Mouse (Mus musculus) ES-E14 (cell line): ENCODE results near the gene Plxna2. TPM values are rescaled to one million over a fixed set of nuclear protein-coding genes. Genes with fewer than 3 reads are reported as not detected.

Experiments used
- DNase-seq: peaks from one replicate; pipeline ENCODE4 v3.0.0-alpha.2; 2013; ENCODE audit warnings: low read depth, low spot score
- H3K27ac ChIP-seq: 2 replicates; pipeline ENCODE4 v1.5.1; 2012; ENCODE audit warnings: low read depth, mild to moderate bottlenecking, low read length, moderate library complexity, mixed read lengths; ENCODE audit not compliant: poor library complexity, insufficient read depth, severe bottlenecking
- H3K36me3 ChIP-seq: 2 replicates; pipeline ENCODE4 v1.6.1; 2012; ENCODE audit warnings: mild to moderate bottlenecking, low read length, moderate library complexity, mixed read lengths; ENCODE audit not compliant: control insufficient read depth, poor library complexity, insufficient read depth, severe bottlenecking
- H3K4me1 ChIP-seq, 2 experiments: fragments of 150-350 bp in 1 of 2; sonication (generic) in 1 of 2; 2 replicates each; pipeline ENCODE4 v1.6.1; 2012; ENCODE audit warnings: low read length in 2 of 2, mild to moderate bottlenecking in 1 of 2, mixed read lengths in 1 of 2; ENCODE audit not compliant: control insufficient read depth in 2 of 2, insufficient read depth in 2 of 2, poor library complexity in 1 of 2
- H3K4me3 ChIP-seq, 2 experiments: fragments of 150-350 bp in 1 of 2; sonication (generic) in 1 of 2; 2 replicates each; pipeline ENCODE4 v1.5.1; 2012; ENCODE audit warnings: low read length in 2 of 2, low read depth in 1 of 2, mild to moderate bottlenecking in 1 of 2, mixed read lengths in 1 of 2; ENCODE audit not compliant: insufficient read depth in 1 of 2, poor library complexity in 1 of 2, severe bottlenecking in 1 of 2
- H3K9ac ChIP-seq: 2 replicates; pipeline ENCODE4 v1.6.1; 2012; ENCODE audit warnings: low read depth, mild to moderate bottlenecking, low read length, mixed read lengths; ENCODE audit not compliant: poor library complexity, insufficient read depth, severe bottlenecking
- H3K9me3 ChIP-seq: fragments of 150-350 bp; sonication (generic); 2 replicates; pipeline ENCODE4 v1.6.1; 2012; ENCODE audit warnings: low read depth, mild to moderate bottlenecking, low read length; ENCODE audit not compliant: control insufficient read depth, insufficient read depth
- CHD2 ChIP-seq: IDR thresholded peaks from 2 replicates; pipeline ENCODE4 v1.6.1; 2014; ENCODE audit warnings: mild to moderate bottlenecking, low read depth, low read length, inconsistent platforms
- HCFC1 ChIP-seq: IDR thresholded peaks from 2 replicates; pipeline ENCODE4 v1.6.1; 2012; ENCODE audit warnings: low read length, inconsistent platforms, borderline replicate concordance; ENCODE audit not compliant: insufficient read depth
- MAFK ChIP-seq: IDR thresholded peaks from 2 replicates; pipeline ENCODE4 v1.6.1; 2014; ENCODE audit warnings: mild to moderate bottlenecking, low read depth, low read length, inconsistent platforms; ENCODE audit not compliant: insufficient read depth
- ZC3H11A ChIP-seq: IDR thresholded peaks from 2 replicates; pipeline ENCODE4 v1.6.1; 2012; ENCODE audit warnings: low read depth, mild to moderate bottlenecking, inconsistent platforms, low read length, borderline replicate concordance
- ZNF384 ChIP-seq: IDR thresholded peaks from 2 replicates; pipeline ENCODE4 v1.6.1; 2012; ENCODE audit warnings: low read depth, low read length, inconsistent platforms
- in situ Hi-C, 2 experiments: fragments of 600-800 bp; cut with MboI; formaldehyde crosslinking; loops; one replicate each; pipeline ENCODE4 v1.15.1; 2025; ENCODE audit warnings: low sequenced_read_pairs in 2 of 2, inconsistent platforms in 1 of 2; ENCODE audit not compliant: unreplicated experiment in 2 of 2
- total RNA-seq: library from RNA; depleted of rRNA; stranded (reverse); fragments of 300-350 nt; gene quantifications from 2 replicates; pipeline ENCODE4 v1.2.3, GENCODE M21; 2012

Gene Plxna2
- total RNA-seq, 1 experiment, result 3.9 TPM

- Histone ChIP-seq H3K4me1 (no peaks in the 10 kb centered on the region), H3K27ac (no peak overlapping the region), H3K9ac (no peak overlapping the region), H3K9me3 (no peaks in the 10 kb centered on the region), H3K36me3 (no peaks in the 10 kb centered on the region), H3K4me3 (no peak overlapping the region)
- no peak for DNase-seq
- no peak for TF ChIP-seq ZNF384
- no peak for TF ChIP-seq ZC3H11A
- no peak for TF ChIP-seq HCFC1
- TF ChIP-seq CHD2, result no peak
- no peak for TF ChIP-seq MAFK
- in situ Hi-C loops, result no loop called here
These were observed 40.6 kb downstream of the Plxna2 start for GRCm38 (mm10) chr1:194658459-194659160.

GRCm38 (mm10) chr1:194660426-194661119 lies 42.6 kb downstream of the Plxna2 start:
- TF ChIP-seq ZNF384 (no peak), HCFC1 (no peak), MAFK (no peak), ZC3H11A (no peak), CHD2 (no peak)
- no peak for DNase-seq
- in situ Hi-C loops, result no loop called here
- Histone ChIP-seq H3K27ac (no peak overlapping the region), H3K9ac (no peak overlapping the region), H3K9me3 (no peaks in the 10 kb centered on the region), H3K4me3 (no peak overlapping the region), H3K4me1 (no peaks in the 10 kb centered on the region), H3K36me3 (no peaks in the 10 kb centered on the region)

GRCm38 (mm10) chr1:194663021-194663420 lies 45.0 kb downstream of the Plxna2 start:
- no peak overlapping the region for H3K4me3 ChIP-seq
- in situ Hi-C loops, result no loop called here
- no peak overlapping the region for H3K27ac ChIP-seq
- TF ChIP-seq CHD2, result no peak
- no peak for TF ChIP-seq MAFK
- no peak for TF ChIP-seq ZNF384
- TF ChIP-seq HCFC1, result no peak
- no peak for TF ChIP-seq ZC3H11A
- no peak overlapping the region for H3K9ac ChIP-seq
- no peaks in the 10 kb centered on the region for H3K4me1 ChIP-seq
- no peaks in the 10 kb centered on the region for H3K36me3 ChIP-seq
- H3K9me3 ChIP-seq, result no peaks in the 10 kb centered on the region
- DNase-seq, result no peak

DNA sequence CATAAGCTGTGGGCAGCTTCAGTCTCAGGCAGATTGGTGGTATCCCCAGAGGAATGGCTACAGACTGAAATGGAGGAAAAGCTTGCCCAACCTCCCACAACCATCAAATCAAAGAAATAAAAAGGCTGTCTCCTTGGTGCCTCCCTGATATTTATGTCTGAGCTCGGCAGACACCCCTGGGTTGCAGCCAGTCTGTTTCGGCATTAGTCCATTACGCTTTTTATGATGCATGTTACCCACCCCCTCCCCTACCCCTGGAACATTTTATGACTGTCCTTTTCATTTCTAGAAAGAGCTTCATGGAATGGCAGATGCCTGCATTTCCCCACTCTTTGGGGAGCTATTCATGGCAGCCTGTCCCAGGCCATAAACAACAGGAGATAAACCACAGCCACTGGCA lies 47.7 kb downstream of the Plxna2 start:
- H3K27ac ChIP-seq, result no peak overlapping the region
- in situ Hi-C loops, result no loop called here
- no peak for DNase-seq
- H3K4me3 ChIP-seq, result no peak overlapping the region
- H3K9me3 ChIP-seq, result no peaks in the 10 kb centered on the region
- TF ChIP-seq MAFK, result no peak
- no peak for TF ChIP-seq ZNF384
- TF ChIP-seq ZC3H11A, result no peak
- no peaks in the 10 kb centered on the region for H3K36me3 ChIP-seq
- H3K9ac ChIP-seq, result no peak overlapping the region
- no peaks in the 10 kb centered on the region for H3K4me1 ChIP-seq
